Mouse (Mus musculus) hindbrain, embryonic 12.5 days (tissue): ENCODE results near the gene Ttc7. TPM values are rescaled to one million over a fixed set of nuclear protein-coding genes. Genes with fewer than 3 reads are reported as not detected.

Source experiments
- ATAC-seq: fragments of 200-750 bp; cut with Nextera tagmentation; 2 replicates; pipeline ENCODE4 v1.8.0; 2017; ENCODE audit warnings: moderate TSS enrichment; ENCODE audit not compliant: low FRiP score
- H3K27ac ChIP-seq: fragments of 300-500 bp; sonication (generic); 2 replicates; pipeline ENCODE4 v1.5.1; 2016; ENCODE audit warnings: mild to moderate bottlenecking
- H3K27me3 ChIP-seq: fragments of 300-500 bp; sonication (generic); 2 replicates; pipeline ENCODE4 v1.6.1; 2016; ENCODE audit warnings: mild to moderate bottlenecking
- H3K36me3 ChIP-seq: fragments of 300-500 bp; sonication (generic); 2 replicates; pipeline ENCODE4 v1.6.1; 2016; ENCODE audit warnings: mild to moderate bottlenecking
- H3K4me1 ChIP-seq: fragments of 300-500 bp; sonication (generic); 2 replicates; pipeline ENCODE4 v1.6.1; 2016
- H3K4me2 ChIP-seq: fragments of 300-500 bp; sonication (generic); replicated peaks from 2 replicates; pipeline ENCODE4 v1.6.1; 2016; ENCODE audit warnings: mild to moderate bottlenecking
- H3K4me3 ChIP-seq: fragments of 300-500 bp; sonication (generic); 2 replicates; pipeline ENCODE4 v1.5.1; 2016; ENCODE audit warnings: mild to moderate bottlenecking
- H3K9ac ChIP-seq: fragments of 300-500 bp; sonication (generic); 2 replicates; pipeline ENCODE4 v1.6.1; 2016; ENCODE audit warnings: mild to moderate bottlenecking, moderate library complexity
- H3K9me3 ChIP-seq: fragments of 300-500 bp; sonication (generic); replicated peaks from 2 replicates; pipeline ENCODE4 v1.6.1; 2016; ENCODE audit warnings: mild to moderate bottlenecking
- WGBS: fragments of 180-500 bp; shearing (Covaris S2); methylation state at CpG from one replicate; pipeline ENCODE4 v1.1.7; 2016; 5-methylcytosine and 5-hydroxymethylcytosine counted together
- polyA plus RNA-seq: library from polyadenylated mRNA; unstranded; fragments of >200 nt; fragmentation: Nextera tagmentation; extraction: Ambion mirVana; gene quantifications from 2 replicates; pipeline ENCODE4 v1.2.1, GENCODE M21; 2016

Gene Ttc7
- polyA plus RNA-seq, 1 experiment from 2014 or later: 6.0 TPM

DNA sequence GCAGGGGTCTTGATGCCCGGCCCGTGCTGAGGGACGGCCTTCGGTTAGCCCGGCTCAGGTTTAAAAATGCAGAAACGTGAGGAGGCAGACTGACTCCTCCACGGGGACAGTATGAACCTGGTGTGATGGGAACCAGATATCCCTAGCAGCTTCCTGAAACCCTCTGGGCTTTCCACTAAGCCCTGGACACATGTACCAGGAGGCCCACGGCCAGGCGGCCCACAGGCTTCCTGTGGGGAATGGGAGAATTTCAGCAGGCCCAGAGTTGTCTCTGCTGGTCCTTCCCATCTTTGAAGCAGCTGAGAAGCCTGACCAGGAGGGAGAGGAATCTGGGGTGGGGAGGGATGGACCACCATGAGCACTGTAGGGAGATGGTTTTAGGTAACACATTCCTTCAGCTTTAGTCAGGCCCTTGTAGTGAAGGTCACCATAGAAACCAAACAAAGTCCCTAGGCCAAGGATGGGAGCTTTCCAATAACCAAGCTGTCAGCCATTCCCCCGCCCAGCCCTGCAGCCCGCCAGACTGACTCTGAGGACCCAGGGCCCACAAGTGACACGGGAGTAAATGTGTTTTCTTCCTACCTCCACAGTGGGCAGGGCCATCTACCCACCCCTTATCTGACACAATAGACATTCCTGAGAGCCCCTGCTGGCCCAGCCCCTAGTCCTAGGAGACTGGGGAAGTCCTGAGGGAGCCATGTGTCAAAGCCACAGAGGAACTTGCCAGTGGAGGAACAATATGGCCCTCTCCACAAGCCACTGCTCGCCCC is 68.0 kb downstream of the Ttc7 start:
- Histone ChIP-seq H3K4me2 (no peak overlapping the region), H3K4me1 (peaks cover 48% of the 10 kb centered on the region), H3K36me3 (no peaks in the 10 kb centered on the region), H3K27ac (0 out of 2 replicates have a peak overlapping the region, but pooled peaks have one; percentile 18), H3K4me3 (no peak overlapping the region), H3K9me3 (no peaks in the 10 kb centered on the region), H3K9ac (no peak overlapping the region), H3K27me3 (no peaks in the 10 kb centered on the region)
- ATAC-seq: no peak
- WGBS: 48% methylated on average over 13 of the region's 13 CpGs

DNA sequence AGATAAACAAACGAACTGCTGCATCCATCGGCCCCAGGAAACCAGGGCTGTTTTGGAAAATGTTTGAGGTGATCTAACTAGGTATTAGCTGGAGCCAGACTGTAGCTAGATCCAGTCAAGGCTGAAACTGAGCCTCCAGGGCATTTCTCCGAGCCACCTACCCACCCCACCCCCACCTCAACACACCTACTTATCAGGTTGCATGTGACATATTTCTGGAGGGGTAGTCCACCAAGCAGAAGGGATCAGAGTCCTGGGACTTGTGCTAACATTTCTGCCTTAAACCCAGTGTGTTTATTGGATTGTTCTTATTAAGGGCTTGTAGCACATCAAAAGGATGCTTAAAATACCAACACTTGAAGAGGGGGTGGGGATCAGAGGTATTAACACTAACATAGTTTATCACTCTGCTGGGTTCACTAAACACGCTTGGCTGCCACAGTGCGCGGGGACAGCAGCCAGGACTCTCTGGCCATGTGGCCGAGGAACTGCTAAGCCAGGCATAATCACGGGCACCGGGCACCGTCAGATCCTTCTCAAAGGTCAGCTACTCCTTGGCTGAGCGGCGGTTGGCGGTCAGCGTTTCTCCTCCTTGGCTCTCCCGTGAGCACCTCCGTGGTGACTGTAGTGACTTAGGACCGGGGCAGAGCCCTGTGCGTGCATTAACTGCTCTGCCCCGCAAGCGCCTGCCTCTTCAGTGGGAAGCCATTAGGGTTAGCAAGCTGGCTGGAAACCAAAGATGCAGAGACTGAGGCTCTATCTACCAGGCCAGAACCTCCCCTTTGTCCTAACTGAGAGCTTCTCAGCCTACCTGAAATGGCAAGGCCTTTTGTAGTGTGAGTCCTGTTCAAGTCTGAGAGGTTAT is 68.8 kb downstream of the Ttc7 start:
- Histone ChIP-seq H3K27me3 (no peaks in the 10 kb centered on the region), H3K27ac (peak overlapping the region; percentile 42), H3K9ac (no peak overlapping the region), H3K4me1 (peaks cover 48% of the 10 kb centered on the region), H3K4me3 (no peak overlapping the region), H3K9me3 (no peaks in the 10 kb centered on the region), H3K4me2 (no peak overlapping the region), H3K36me3 (no peaks in the 10 kb centered on the region)
- ATAC-seq: no peak
- WGBS: 42% methylated on average over 20 of the region's 20 CpGs

DNA sequence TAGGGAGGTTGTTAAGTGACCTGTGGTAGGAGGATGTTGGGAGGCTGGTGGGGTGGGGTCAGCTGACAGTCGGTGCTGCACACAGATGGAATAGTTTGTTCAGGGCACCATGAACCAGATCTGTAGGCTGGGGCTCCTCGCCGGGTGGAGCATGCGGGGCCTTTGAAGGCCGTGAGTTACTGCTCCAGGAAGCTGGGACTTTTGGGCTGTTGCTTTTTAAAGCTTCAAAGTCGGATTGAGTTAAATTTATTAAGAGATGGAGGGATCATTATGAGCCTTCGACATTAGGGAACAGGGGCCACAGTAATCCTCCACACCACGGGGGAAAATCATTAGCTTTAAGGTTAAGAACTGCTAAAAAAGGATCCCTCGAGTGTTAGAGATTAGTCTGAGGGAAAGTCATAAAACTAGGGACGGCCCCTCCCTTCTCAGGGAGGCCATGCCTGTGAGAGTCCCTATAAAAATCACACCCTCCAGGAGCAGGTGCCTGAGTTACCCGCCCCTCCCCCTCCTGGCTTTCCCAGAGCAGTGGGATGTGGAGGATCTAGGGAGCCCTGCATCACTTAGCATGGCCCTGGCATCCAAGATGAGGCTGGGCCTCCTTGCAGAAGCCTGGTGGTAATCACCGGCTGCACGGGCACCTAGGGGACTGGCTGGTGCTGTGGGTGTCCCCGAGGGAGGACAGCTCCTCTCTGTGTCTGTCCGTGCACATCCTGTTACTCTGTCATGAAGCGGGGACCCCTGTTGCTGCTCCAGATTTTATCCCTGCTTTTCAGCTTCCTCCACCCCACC is 69.6 kb downstream of the Ttc7 start:
- no peak overlapping the region for H3K9ac ChIP-seq
- no peaks in the 10 kb centered on the region for H3K36me3 ChIP-seq
- ATAC-seq: 0 out of 2 replicates have a peak, but pooled peaks have one; percentile 18
- WGBS: 41% methylated on average over 16 of the region's 16 CpGs
- H3K27me3 ChIP-seq: no peaks in the 10 kb centered on the region
- peaks cover 48% of the 10 kb centered on the region for H3K4me1 ChIP-seq
- no peak overlapping the region for H3K27ac ChIP-seq
- no peaks in the 10 kb centered on the region for H3K9me3 ChIP-seq
- no peak overlapping the region for H3K4me3 ChIP-seq
- H3K4me2 ChIP-seq: no peak overlapping the region

DNA sequence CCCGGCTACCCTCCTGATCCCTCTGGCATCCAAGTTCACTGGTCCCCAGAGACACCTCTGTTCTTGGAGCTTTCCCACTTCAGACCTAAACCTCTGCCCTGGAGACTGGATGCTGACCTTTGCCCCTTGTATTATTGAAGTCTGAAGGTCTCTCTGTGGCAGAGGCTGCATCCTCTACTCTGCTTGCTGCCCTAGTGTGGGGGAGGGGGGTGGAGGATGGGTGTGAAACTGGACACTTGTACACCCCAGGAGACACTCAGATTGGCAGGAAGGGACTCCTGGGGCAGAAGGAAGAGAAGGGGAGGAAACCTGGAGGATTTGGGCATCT is 70.2 kb downstream of the Ttc7 start:
- ATAC-seq: no peak
- no peaks in the 10 kb centered on the region for H3K36me3 ChIP-seq
- no peak overlapping the region for H3K27ac ChIP-seq
- no peak overlapping the region for H3K9ac ChIP-seq
- peaks cover 48% of the 10 kb centered on the region for H3K4me1 ChIP-seq
- H3K27me3 ChIP-seq: no peaks in the 10 kb centered on the region
- no peak overlapping the region for H3K4me2 ChIP-seq
- H3K4me3 ChIP-seq: no peak overlapping the region
- WGBS: 36% methylated on average over 1 of the region's 1 CpGs
- no peaks in the 10 kb centered on the region for H3K9me3 ChIP-seq

DNA sequence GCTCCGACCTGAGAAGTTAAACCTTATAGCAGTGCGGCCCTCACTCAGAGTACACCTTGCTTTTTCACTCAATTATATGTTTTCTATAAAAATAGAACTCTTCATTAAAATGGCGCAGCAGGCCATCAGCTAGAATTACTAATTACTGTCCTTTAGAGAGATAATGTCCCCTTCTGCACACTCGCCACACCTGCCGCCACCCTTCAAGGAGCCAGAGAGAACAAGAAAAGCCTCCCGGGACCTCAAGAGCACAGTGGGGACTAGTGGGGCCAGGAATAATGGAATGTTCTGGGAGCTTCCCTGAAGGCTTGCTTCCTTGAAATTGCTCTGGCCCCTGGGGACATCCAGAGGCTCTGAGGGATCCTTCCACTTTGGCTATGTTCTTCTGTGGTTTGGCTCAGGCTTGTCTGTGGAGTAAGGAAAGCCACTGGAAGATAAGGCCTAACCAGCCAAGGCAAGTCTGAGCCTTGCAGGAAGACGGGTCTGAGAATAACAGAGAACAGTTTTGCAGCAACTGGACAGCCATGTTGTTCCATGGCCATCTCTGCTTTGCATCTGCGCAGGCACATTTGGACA is 71.1 kb downstream of the Ttc7 start:
- Histone ChIP-seq H3K4me1 (peaks cover 42% of the 10 kb centered on the region), H3K9me3 (no peaks in the 10 kb centered on the region), H3K4me3 (no peak overlapping the region), H3K27ac (no peak overlapping the region), H3K9ac (no peak overlapping the region), H3K27me3 (no peaks in the 10 kb centered on the region), H3K36me3 (no peaks in the 10 kb centered on the region), H3K4me2 (no peak overlapping the region)
- 83% methylated on average over 8 of the region's 8 CpGs for WGBS
- no peak for ATAC-seq

DNA sequence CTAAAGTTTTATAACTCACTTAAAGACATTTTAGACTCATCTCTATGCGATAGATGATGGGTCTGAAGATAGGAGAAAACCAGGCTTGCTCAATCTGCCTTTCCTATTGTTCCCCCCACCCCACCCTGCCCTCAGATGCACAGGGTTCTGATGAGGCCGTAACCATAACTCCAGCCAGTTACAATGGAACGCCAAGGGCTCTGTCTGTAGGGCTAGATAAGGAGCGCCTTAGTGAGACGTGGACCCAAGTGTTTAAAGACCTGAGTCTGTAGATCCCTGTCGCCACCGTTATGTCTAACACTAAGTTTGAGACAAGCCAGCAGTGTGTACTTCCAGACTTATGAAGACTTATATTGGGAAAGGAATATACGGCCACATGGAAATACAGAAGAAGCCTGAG is 72.8 kb downstream of the Ttc7 start:
- no peak for ATAC-seq
- Histone ChIP-seq H3K27me3 (no peaks in the 10 kb centered on the region), H3K4me2 (no peak overlapping the region), H3K9me3 (no peaks in the 10 kb centered on the region), H3K9ac (no peak overlapping the region), H3K4me1 (peaks cover 33% of the 10 kb centered on the region), H3K4me3 (no peak overlapping the region), H3K36me3 (no peaks in the 10 kb centered on the region), H3K27ac (no peak overlapping the region)
- WGBS: 88% methylated on average over 8 of the region's 8 CpGs

DNA sequence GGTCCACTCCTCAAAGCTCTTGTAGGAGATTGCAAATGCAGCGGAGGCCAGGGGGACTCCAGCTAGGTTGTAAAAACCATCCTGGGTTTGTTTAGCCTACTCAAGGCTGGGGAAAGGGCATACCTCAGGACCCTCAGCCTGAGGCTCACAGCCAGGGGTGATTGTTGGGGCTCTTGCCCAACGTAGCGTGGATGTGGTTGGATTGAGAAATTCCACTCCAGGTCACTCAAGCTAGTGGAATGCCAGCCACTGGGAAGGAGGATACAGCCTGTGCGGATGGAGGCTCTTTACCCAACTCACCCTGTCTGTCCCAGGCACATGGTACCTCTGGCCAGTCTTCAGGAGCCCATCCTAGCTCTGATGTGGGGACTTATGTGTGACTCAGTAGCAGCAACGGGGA is 73.6 kb downstream of the Ttc7 start:
- no peak for ATAC-seq
- Histone ChIP-seq H3K4me3 (no peak overlapping the region), H3K36me3 (no peaks in the 10 kb centered on the region), H3K9me3 (no peaks in the 10 kb centered on the region), H3K27me3 (no peaks in the 10 kb centered on the region), H3K9ac (no peak overlapping the region), H3K4me1 (peaks cover 27% of the 10 kb centered on the region), H3K4me2 (no peak overlapping the region), H3K27ac (no peak overlapping the region)
- 77% methylated on average over 5 of the region's 5 CpGs for WGBS

DNA sequence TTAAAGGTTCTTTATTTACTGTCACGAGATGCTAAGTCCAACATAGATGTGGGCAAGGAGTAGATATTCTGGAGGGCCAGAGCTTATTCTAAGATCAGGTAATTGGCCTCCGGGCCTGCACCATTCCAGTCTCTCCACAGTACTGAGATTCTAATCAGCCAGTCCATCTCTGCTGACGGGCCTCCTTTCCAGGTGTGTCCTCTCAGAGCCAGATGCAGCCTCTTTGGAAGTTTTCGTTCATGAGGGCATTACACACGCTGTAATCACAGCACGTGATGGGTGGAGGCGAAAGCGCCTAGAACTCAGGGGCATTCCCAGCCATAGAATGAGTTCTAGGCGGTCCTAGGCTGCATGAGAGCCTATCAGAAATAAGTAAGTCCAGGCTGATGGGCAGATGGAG is 74.8 kb downstream of the Ttc7 start:
- Histone ChIP-seq H3K36me3 (no peaks in the 10 kb centered on the region), H3K4me1 (peaks cover 20% of the 10 kb centered on the region), H3K9ac (no peak overlapping the region), H3K9me3 (no peaks in the 10 kb centered on the region), H3K4me2 (no peak overlapping the region), H3K27me3 (no peaks in the 10 kb centered on the region), H3K4me3 (no peak overlapping the region), H3K27ac (no peak overlapping the region)
- ATAC-seq: no peak
- WGBS: 86% methylated on average over 9 of the region's 9 CpGs

DNA sequence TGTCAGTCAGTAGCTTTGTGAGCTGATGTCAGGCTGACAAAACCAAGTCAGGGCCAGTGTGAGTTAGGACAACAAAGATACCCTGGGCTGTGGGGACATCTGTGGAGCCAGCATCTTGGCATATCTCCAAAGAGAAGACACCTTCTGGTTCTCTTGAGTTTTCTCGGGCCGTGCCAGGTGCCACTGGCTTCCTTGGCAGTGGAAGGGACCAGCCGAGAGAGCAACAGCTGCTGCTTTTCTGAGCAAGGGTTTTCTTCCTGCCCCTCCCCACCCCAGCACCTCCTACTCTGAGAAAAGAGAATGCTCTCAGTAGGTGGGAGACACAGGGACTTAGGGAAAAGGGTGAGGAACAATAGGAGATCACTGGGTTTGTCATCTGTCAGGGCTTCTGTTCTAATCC is 78.4 kb downstream of the Ttc7 start:
- H3K9me3 ChIP-seq: no peaks in the 10 kb centered on the region
- no peak for ATAC-seq
- no peak overlapping the region for H3K27ac ChIP-seq
- H3K9ac ChIP-seq: no peak overlapping the region
- H3K36me3 ChIP-seq: no peaks in the 10 kb centered on the region
- peaks cover 12% of the 10 kb centered on the region for H3K4me1 ChIP-seq
- H3K4me3 ChIP-seq: no peak overlapping the region
- whole genome bisulfite sequencing: 54% methylated on average over 3 of the region's 3 CpGs
- no peak overlapping the region for H3K4me2 ChIP-seq
- H3K27me3 ChIP-seq: no peaks in the 10 kb centered on the region

DNA sequence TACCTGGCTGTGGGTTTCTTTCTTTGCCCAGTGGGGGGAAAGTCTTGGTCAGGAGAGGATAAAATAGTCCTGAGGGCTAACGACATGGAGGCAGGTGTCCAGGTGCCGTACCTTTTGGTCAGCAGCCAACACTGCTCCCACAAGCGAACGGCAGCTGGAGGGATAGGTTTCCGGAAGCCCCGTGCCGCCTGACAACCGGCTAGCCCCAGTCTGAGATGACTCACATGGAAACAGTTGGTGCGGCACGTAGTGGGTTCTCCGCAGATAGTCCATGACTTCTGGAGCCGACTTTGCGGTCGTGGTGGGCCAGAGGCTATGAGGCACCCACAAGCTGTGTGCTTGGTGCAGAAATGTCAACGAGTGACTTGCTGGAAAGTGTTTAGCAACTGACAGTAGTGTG is 81.4 kb downstream of the Ttc7 start:
- Histone ChIP-seq H3K9ac (no peak overlapping the region), H3K36me3 (no peaks in the 10 kb centered on the region), H3K27me3 (0 out of 2 replicates have a peak, but pooled peaks cover 4% of the 10 kb centered on the region), H3K4me2 (no peak overlapping the region), H3K9me3 (no peaks in the 10 kb centered on the region), H3K27ac (no peak overlapping the region), H3K4me3 (no peak overlapping the region), H3K4me1 (peaks cover 38% of the 10 kb centered on the region)
- 92% methylated on average over 15 of the region's 15 CpGs for WGBS
- no peak for ATAC-seq

DNA sequence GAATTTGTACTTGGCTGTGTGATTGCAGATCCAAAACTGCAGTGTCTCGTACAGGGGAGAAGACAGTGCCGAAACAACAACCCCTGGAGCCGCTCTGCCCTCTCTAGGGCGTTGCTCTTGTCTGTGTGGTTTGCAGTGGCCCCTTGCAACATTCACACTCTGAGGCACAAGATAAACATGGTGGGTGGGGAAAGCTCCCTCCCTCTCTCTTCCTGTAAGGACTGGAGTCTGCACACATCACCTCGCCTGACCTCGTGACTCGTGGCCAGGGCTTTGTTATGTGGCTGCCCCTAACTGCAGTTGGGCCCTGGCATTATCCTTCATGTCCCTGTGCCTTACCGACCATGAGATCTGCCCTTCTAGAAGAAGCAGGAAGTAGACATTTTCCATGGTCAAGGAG is 82.6 kb downstream of the Ttc7 start:
- peaks cover 42% of the 10 kb centered on the region for H3K4me1 ChIP-seq
- H3K27ac ChIP-seq: no peak overlapping the region
- no peak overlapping the region for H3K4me3 ChIP-seq
- no peak overlapping the region for H3K4me2 ChIP-seq
- ATAC-seq: no peak
- H3K9me3 ChIP-seq: no peaks in the 10 kb centered on the region
- 0 out of 2 replicates have a peak, but pooled peaks cover 4% of the 10 kb centered on the region for H3K27me3 ChIP-seq
- 56% methylated on average over 8 of the region's 8 CpGs for WGBS
- H3K9ac ChIP-seq: no peak overlapping the region
- H3K36me3 ChIP-seq: no peaks in the 10 kb centered on the region

DNA sequence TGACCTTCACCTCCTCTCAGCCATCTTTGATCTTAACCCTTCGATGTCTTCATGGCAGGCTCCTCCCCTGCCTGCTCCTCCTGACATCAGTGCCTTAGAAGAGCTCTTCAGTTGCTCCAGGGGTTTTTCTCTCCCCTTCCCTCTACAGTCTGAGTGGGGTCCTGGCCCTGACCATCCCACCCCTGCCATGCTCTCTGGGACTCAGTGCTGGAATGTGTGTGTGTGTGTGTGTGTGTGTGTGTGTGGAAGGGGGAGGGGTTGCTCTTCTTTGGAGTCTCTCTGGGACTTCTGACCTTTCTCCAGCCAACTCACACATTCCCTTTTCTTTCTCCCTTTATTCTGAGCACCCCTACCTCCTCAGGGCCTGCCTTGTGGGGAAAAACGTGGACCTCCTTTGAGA is 83.8 kb downstream of the Ttc7 start:
- no peak overlapping the region for H3K4me3 ChIP-seq
- H3K27me3 ChIP-seq: 0 out of 2 replicates have a peak, but pooled peaks cover 4% of the 10 kb centered on the region
- H3K4me1 ChIP-seq: peaks cover 39% of the 10 kb centered on the region
- no peaks in the 10 kb centered on the region for H3K36me3 ChIP-seq
- H3K9me3 ChIP-seq: no peaks in the 10 kb centered on the region
- no peak overlapping the region for H3K9ac ChIP-seq
- H3K4me2 ChIP-seq: no peak overlapping the region
- H3K27ac ChIP-seq: no peak overlapping the region
- ATAC-seq: no peak
- 12% methylated on average over 2 of the region's 2 CpGs for WGBS
